Mouse (Mus musculus): ENCODE results near the gene Lrrc7.

Gene Lrrc7

DNA sequence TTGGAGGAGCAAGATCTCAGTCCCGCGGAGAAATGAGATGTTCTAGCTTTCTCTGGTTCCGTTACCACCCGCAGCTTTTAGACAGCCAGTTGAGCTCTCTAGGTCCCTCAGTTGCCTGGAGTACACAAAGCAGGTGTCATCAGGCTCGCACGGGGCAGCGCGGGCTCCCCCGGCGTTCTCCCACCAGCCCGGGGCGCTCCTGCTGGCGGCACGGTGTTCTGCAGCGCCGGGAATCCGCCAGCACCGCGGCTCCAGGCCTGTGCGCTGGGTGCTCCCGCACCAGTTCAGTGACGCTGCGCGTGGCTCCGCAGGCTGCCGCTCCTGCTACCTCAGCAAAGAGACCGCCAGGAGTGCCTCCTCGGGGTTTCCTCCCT, at the start of gene Lrrc7:
TSS of gene Lrrc7 (minus strand) at position 235 of the 374 bp plus-strand sequence.
- DNase-seq, result peak; percentile 80

DNA sequence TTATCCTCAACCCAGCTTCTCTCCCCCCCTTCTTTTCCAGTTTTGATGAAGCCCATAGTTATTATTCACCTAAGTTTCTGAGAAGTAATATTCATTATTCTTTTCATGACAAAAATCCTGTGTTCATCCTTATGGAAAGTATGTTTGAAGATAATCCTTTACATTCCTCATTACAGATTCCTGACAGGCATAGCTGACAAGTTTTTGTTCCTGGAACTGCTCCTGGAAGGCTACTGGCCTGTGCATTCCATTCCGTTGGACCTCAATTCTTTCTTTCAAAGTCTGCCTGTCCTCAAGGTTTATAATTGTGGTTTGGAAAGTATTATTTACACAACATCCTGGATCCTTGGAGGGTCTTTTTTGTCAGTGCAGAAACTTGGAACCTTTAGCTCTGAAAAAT, 45.0 kb upstream of the Lrrc7 start:
- no peak for DNase-seq

- no peak for DNase-seq
Observed at GRCm38 (mm10) chr3:158605274-158605673, 43.3 kb upstream of the Lrrc7 start.

DNA sequence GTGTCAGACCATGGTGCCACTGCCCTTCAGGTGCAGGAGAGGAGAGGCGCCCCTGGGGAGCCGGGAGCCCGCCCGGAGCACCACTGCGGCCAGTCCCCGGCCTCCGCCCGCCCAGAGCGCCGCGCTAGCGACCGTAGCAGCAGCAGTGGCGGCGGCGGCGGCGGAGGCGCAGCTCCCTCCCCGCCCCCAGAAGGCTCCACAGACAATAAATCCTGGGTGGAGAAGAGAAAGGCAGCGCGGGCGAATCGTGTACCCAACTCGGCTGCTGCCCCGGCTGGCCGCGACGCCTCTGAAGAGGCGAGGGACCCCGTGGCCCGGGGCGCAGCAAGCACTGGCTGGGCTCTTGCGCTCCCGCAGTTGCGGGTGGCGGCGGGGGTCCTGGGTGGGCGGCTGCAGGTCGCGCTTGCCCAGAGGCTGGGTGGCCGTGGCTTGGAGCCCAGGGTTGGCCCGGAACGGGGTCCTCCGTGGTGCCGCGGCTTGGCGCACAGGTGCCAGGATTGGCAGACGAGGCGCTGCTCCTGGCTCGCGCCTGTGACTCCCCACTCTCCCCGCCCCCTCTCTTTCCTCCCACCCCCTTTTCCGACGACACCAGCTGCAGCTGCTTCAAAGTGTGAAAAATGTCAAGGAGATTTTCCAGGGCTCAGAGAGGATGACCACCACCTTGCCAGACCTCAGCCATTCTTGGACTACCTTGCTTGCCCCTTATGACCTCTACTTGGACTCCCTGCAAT, 600 bp downstream of the Lrrc7 start:
- DNase-seq, result peak; percentile 39

DNA sequence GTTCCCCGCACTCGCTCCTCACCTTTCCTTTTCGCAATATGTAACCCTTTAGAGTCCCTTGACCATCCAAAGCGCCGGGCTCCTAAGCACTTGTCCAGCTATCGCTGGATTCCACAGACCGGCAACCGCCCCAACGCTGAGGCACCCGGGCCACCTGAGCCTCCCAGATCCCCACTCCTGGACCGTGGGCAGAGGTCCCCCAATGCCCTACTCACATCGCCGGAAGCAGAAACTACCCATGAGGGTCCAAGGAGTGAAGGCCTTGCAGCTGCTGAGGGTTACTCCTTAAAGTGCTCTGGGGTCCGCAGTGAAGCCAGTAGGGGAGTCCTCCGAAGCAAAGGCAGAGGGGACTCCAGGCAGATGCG, 1.1 kb downstream of the Lrrc7 start:
- DNase-seq, result peak; percentile 15

GRCm38 (mm10) chr3:158559691-158560650, 2.0 kb downstream of the Lrrc7 start:
- DNase-seq, result peak; percentile 80

DNA sequence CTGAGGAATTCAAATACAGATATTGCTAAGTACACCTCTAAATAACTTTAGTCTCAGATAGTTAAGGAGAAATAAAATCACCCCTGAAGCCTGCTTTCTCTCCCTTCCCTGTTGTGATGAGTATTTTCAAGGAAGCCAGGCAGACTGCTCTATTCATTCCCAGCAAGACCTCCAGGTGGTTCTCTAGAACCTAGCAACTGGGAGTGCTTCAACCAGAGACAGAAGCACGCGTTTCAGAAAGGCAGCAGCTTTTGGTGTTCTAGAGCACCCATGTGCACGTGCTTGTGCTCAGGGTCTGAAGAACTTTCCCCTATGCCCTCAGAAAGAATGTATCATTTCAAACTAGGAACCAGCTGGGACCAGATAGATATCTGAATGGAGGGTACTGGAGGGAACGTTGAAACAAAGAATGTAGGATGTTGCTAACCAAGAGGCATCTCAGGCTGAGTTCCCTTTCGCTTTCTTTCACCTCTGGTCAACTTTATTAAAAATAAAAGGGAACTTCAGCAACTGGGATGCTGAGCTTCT, 2.8 kb downstream of the Lrrc7 start:
- no peak for DNase-seq

DNA sequence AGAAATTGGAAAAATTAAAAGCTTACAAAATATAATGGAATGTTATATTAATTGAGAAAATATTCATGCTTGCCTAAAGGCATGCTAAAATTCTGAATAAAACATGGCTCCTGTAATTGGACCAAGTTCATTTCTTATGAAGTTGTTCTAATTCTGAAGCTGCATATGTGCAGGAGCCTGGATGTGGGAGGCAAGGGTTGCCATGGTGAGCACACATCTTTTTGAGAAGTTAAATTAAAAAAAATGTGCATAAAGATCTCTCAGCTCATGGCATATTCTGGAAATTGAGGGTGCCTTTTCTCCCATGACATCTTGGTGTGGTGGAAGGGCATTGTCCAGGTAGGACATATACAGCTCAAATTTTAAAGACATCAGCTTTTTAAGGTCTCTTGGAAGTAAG, 3.4 kb downstream of the Lrrc7 start:
- DNase-seq, result peak; percentile 45

GRCm38 (mm10) chr3:158554280-158554679, 7.7 kb downstream of the Lrrc7 start:
- DNase-seq, result no peak

DNA sequence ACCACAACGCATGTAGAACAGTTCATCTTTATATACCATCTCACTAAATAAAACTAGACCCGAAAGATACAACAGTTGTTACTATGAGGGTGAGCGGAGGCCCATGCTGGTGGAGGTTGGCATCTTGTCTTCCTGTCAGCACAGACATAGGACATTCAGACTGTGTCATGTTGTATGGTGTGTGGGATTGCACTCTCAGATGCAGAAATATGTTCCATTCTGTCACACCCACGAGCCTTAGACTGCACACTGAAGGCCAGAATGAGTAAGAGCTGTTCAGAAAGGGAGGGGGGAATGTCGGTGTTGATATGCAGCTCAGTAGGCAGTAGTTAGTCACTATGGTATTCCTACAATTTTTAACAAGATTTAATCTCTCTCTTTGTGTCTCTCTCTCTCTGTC, 9.9 kb downstream of the Lrrc7 start:
- peak; percentile 89 for DNase-seq

GRCm38 (mm10) chr3:158543481-158543880, 18.5 kb downstream of the Lrrc7 start:
- DNase-seq, result no peak

- no peak for DNase-seq
Observed at GRCm38 (mm10) chr3:158532859-158533258, 29.2 kb downstream of the Lrrc7 start.

DNA sequence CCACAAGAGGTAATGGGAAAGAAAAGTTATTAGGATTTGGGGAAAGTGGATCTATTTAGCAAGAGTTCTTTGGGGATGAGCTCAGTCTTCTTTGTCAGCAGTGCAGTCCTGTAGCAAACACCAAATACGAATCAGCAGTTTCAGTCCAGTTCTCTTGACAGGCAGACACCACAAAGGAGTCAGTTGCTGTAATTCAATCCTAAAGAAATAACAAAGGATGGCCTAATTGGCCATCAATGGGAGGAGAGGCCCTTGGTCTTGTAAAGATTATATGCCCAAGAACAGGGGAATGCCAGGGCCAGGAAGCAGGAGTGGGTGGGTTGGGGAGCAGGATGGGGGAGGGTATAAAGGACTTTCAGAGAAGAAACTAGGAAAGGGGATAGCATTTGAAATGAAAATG, 33.5 kb downstream of the Lrrc7 start:
- no peak for DNase-seq

- DNase-seq, result no peak
Observed at GRCm38 (mm10) chr3:158493730-158494129, 68.3 kb downstream of the Lrrc7 start.

DNA sequence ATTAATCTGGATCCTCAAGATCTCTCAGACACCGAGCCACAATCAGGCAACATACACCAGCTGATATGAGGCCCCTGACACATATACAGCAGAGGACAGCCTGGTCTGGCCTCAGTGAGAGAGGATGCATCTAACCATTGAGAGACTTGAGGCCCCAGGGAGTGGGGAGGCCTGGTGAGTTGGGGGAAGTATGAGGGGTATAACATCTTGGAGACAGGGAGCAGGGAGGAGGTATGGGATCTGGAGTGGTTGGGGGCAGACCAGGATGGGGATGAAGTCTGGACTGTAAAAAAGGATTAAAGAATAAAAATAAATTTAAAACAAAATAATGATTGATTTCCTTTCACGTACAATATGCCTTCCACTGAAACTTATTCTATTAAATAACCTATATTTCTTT, 82.3 kb downstream of the Lrrc7 start:
- DNase-seq, result no peak

GRCm38 (mm10) chr3:158400600-158400999, 161.4 kb downstream of the Lrrc7 start:
- DNase-seq, result no peak

- peak; percentile 19 for DNase-seq
Observed at GRCm38 (mm10) chr3:158391534-158391933, 170.5 kb downstream of the Lrrc7 start.

GRCm38 (mm10) chr3:158388076-158388454, 174.0 kb downstream of the Lrrc7 start:
- no peak for DNase-seq

DNA sequence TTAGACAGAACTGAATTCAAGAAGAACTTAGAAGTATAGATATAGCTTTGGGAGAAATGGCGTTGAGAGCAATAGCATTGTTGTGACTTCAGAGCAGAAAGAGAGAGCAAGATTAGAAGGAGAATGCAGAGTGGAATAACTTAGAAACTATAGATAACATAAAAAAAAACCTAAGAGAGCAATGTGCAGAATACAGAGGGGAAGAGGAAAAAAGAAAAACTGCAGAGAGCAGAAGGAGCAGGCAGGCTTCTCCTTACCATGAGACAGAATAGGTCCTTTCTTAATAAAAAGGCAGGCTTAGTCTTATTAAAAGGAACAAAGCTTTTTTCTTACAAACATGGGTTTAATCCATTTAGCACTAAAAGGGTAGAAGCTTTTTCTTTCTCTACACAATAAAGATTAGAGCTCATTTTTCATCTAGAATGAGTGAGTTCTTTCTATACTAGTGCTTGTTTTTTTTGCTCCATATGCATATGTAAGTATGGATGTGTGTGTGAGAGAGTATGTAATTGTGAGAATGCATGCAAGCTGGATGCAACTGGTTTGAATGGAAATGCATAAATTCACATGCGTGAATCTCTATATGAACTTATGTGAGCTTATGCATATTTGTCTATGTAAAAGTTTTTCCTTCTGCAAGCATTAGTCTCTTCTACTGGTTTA, 174.5 kb downstream of the Lrrc7 start:
- no peak for DNase-seq

GRCm38 (mm10) chr3:158386848-158387247, 175.2 kb downstream of the Lrrc7 start:
- no peak for DNase-seq

GRCm38 (mm10) chr3:158375885-158376284, 186.1 kb downstream of the Lrrc7 start:
- no peak for DNase-seq

GRCm38 (mm10) chr3:158369169-158369568, 192.9 kb downstream of the Lrrc7 start:
- DNase-seq, result no peak

GRCm38 (mm10) chr3:158365801-158366200, 196.2 kb downstream of the Lrrc7 start:
- no peak for DNase-seq
